Mouse (Mus musculus) heart, postnatal 25 days (tissue): ENCODE results near the gene Gnpat. TPM values are rescaled to one million over a fixed set of nuclear protein-coding genes. Genes with fewer than 3 reads are reported as not detected.

ENCODE experiments used
- DNase-seq: peaks from one replicate; pipeline ENCODE4 v3.0.0; 2022; ENCODE audit warnings: low spot score
- intact Hi-C: fragments of 180-260 bp; cut with DNase I; formaldehyde crosslinking; loops from one replicate; pipeline ENCODE4 v1.15.1; 2025
- total RNA-seq, 2 experiments: library from RNA; stranded (reverse); gene quantifications; 2 replicates each; pipeline ENCODE4 v1.2.3; 2021

The Gnpat gene
- total RNA-seq, 2 experiments from 2014 or later: 168 to 181 TPM

- intact Hi-C loops: no loop called here
Observed at GRCm38 (mm10) chr8:124930086-124930485, 67.3 kb downstream of the Gnpat start.

GRCm38 (mm10) chr8:124930649-124931048 is 67.8 kb downstream of the Gnpat start:
- intact Hi-C loops: no loop called here
- no peak for DNase-seq

More at GRCm38 (mm10) chr8:124930086-124930485, 67.3 kb downstream of the Gnpat start:
- DNase-seq: no peak

GRCm38 (mm10) chr8:124932435-124932834 is 69.6 kb downstream of the Gnpat start:
- intact Hi-C loops: no loop called here
- no peak for DNase-seq

GRCm38 (mm10) chr8:124935116-124935515 is 72.3 kb downstream of the Gnpat start:
- intact Hi-C loops: no loop called here

GRCm38 (mm10) chr8:124936699-124937098 is 73.9 kb downstream of the Gnpat start:
- DNase-seq: no peak
- intact Hi-C loops: no loop called here

More at GRCm38 (mm10) chr8:124935116-124935515, 72.3 kb downstream of the Gnpat start:
- DNase-seq: no peak

- intact Hi-C loops: no loop called here
- no peak for DNase-seq
Observed at GRCm38 (mm10) chr8:124937293-124937692, 74.5 kb downstream of the Gnpat start.

Other genes starting within 250 kb of the Gnpat start
- gene 2310022B05Rik, start 199.7 kb upstream of the Gnpat start, total RNA-seq: 10 to 100 TPM; 71.7 to 83.3 TPM
- 10 to 100 TPM; 14.9 to 17.6 TPM for gene Ttc13, start 141.1 kb upstream of the Gnpat start, total RNA-seq
- 1 to 10 TPM; 4.4 to 5.0 TPM for gene Arv1, start 140.9 kb upstream of the Gnpat start, total RNA-seq
- 1 to 10 TPM in 1 of 2 experiments, under 1 TPM in 1; 0.78 to 1.2 TPM for gene Fam89a, start 111.2 kb upstream of the Gnpat start, total RNA-seq
- gene Trim67, start 69.9 kb upstream of the Gnpat start, total RNA-seq: under 1 TPM; 0.53 to 0.73 TPM
- gene 2810004N23Rik, start 87 bp downstream of the Gnpat start, total RNA-seq: 10 to 100 TPM; 39.7 to 45.5 TPM
- gene Exoc8, start 34.7 kb downstream of the Gnpat start, total RNA-seq: 10 to 100 TPM; 18.9 to 19.2 TPM
- gene Sprtn, start 34.9 kb downstream of the Gnpat start, total RNA-seq: 10 to 100 TPM in 1 of 2 experiments, 1 to 10 TPM in 1; 9.5 to 12.2 TPM
- gene Egln1, start 86.3 kb downstream of the Gnpat start, total RNA-seq: 100 to 1,000 TPM; 272 to 278 TPM
- 10 to 100 TPM; 71.0 to 71.6 TPM for gene Tsnax, start 150.0 kb downstream of the Gnpat start, total RNA-seq
- 1 to 10 TPM; 1.7 to 3.0 TPM for gene Disc1, start 191.2 kb downstream of the Gnpat start, total RNA-seq